Mouse (Mus musculus) olfactory bulb, adult 2 months (tissue): Measurements from ENCODE around the gene Fam240a. TPM values are rescaled to one million over a fixed set of nuclear protein-coding genes. Genes with fewer than 3 reads are reported as not detected.

Experiments
- H3K27ac ChIP-seq: fragments of 200-500 bp; 2 replicates; pipeline ENCODE4 v1.5.1; 2012; ENCODE audit warnings: low read depth, low read length; ENCODE audit not compliant: insufficient read depth
- H3K4me1 ChIP-seq: fragments of 200-500 bp; 2 replicates; pipeline ENCODE4 v1.6.1; 2012; ENCODE audit warnings: low read length; ENCODE audit not compliant: control insufficient read depth, insufficient read depth
- H3K4me3 ChIP-seq: fragments of 200-500 bp; 2 replicates; pipeline ENCODE4 v1.5.1; 2012; ENCODE audit warnings: mild to moderate bottlenecking, low read depth, low read length, moderate library complexity; ENCODE audit not compliant: insufficient read depth
- CTCF ChIP-seq: fragments of 200-500 bp; IDR thresholded peaks from 2 replicates; pipeline ENCODE4 v1.5.1; 2012; ENCODE audit warnings: low read depth, mild to moderate bottlenecking, low read length, moderate library complexity; ENCODE audit not compliant: insufficient read depth
- POLR2A ChIP-seq: fragments of 200-500 bp; IDR thresholded peaks from 2 replicates; pipeline ENCODE4 v1.6.1; 2012; ENCODE audit warnings: mild to moderate bottlenecking, low read depth, low read length, moderate library complexity; ENCODE audit not compliant: insufficient read depth
- WGBS: fragments of 180-500 bp; shearing (Covaris S2); methylation state at CpG from one replicate; pipeline ENCODE4 v1.1.7; 2018; 5-methylcytosine and 5-hydroxymethylcytosine counted together
- polyA plus RNA-seq: library from polyadenylated mRNA; stranded (reverse); fragments of >200 nt; gene quantifications from 2 replicates; pipeline ENCODE4 v1.2.4, GENCODE M21; 2012; ENCODE audit warnings: low replicate concordance; ENCODE audit not compliant: missing spikeins, insufficient read depth, insufficient read length

Fam240a gene
- not detected in 2 replicates for polyA plus RNA-seq

DNA sequence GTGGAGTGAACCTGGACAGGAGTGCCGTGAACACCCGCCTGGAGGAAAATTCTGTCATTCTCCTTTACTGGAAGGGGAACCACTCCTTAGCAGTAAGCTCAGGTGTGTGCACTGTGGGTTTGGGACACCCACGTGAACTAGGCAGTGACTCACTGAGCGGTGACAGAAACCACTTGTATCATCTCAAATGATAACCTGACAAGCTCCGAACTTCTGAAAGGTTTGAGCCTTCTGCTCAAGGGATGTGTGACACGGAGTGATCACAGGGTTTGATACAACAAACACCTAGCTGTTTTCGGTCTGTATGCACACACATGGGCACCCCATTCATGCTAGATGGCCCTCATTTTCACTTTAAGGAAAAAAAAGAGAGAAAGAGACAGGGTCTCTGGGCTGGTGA, at the start of gene Fam240a:
Gene Fam240a (minus strand): TSS at position 76 of the 400 bp plus-strand sequence.
- Histone ChIP-seq H3K4me1 (no peaks in the 10 kb centered on the region), H3K27ac (no peak within 1 kb of the TSS), H3K4me3 (no peak within 1 kb of the TSS)
- TF ChIP-seq CTCF (no peak), POLR2A (no peak)
- 95% methylated on average over 7 of the region's 7 CpGs for WGBS

DNA sequence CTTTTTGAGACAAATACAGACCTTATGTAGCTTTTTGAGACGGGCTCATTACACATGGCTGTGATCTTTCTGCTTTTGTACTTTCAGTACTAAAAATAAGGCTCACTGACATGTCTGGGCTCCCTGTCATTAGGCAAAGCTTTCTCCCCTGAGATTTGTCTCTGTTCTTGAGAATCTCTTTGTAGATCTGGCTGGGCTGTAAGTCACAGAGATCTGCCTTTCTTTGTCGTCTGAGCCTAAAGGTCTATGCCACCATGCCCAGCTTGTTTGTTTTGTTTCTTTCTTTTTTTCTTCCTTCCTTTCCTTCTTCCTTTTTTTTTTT, 49.2 kb upstream of the Fam240a start:
- TF ChIP-seq CTCF, result no peak
- TF ChIP-seq POLR2A, result no peak
- no peaks in the 10 kb centered on the region for H3K4me1 ChIP-seq
- H3K4me3 ChIP-seq, result no peak overlapping the region
- H3K27ac ChIP-seq, result no peak overlapping the region
- 50% methylated on average over 2 of the region's 2 CpGs for WGBS

DNA sequence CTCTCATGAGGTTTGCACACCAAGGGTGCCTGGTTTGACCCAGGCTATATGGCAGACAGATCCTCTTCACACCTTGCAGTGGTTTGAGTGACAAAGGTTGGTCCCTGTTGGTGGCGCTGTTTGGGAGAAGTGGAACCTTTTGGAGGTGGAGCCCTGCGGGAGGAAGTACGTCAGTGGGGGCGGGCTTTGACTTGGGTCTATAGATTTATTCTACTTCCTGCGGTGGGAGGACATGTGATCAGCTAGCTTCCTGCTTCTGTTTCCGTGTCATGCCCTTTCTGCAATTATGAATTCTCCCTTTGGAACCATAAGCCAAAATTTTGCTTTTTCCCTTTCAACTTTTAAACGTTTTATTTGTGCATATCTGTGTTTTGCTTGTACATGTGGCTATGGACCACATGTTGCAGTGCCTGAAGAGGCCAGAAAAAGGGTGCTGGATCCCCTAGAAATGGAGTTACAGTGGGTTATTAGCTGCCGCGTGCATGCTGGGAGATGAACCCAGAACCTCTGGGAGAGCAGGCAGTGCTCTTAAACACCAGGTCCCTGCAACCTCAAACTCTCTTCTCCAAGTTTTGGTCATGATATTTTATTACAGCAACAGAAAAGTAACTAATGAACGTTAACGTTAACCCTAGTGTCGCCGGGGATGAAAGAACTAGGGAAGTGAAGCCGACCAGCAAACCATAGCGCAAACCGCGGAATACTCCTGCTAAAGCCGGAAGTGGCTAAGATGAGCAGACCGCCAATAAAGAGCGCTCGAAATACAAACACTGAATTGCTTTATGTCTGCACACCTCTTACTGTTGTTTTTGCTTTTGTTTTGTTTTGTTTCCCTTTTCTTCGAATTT, 48.6 kb upstream of the Fam240a start:
- Histone ChIP-seq H3K27ac (no peak overlapping the region), H3K4me3 (no peak overlapping the region), H3K4me1 (no peaks in the 10 kb centered on the region)
- TF ChIP-seq POLR2A, result no peak
- 86% methylated on average over 22 of the region's 22 CpGs for WGBS

DNA sequence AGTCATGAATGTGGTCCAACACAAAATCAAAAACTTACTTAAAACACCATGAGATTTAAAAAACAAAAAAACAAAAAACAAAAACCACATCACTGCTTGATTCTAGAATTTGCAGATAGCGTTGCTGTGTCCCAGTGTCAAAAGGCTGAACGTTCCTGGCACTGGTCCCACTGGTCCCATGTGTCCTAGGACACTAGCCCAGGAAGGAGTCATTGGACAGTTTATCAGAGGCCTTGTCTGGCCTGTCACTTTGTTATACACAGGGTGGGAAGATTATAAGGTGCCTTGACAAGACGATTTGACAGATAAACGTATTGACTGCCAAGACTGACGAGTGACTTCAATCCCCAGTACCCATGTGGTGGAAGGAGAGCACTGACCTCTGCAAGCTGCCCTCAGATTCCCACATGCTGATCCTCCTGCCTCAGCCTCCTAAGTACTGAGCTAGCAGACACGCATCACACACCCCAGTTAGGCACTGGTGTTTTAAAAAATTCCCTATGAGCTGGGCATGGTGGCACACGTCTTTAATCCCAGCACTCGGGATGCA, 47.0 kb upstream of the Fam240a start:
- no peak overlapping the region for H3K4me3 ChIP-seq
- TF ChIP-seq CTCF (no peak), POLR2A (no peak)
- 88% methylated on average over 8 of the region's 8 CpGs for WGBS
- no peaks in the 10 kb centered on the region for H3K4me1 ChIP-seq
- H3K27ac ChIP-seq, result no peak overlapping the region

DNA sequence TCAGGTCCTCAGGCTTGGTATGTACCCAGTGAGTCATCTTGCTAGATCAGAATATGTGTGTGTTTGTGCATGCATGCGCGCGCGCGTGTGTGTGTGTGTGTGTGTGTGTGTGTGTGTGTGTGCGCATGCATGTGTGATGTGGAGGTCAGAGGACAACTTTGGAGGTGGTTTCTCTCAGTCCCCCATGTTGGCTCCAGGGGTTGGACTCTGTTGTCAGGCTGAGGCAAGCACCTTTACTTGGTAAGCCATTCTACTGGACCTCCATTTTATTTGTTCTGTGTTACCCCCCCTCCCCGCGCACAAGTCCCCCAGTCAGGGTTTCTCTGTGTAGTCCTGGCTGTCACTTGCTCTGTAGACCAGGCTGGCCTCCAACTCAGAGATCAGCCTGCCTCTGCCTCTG, 44.7 kb upstream of the Fam240a start:
- Histone ChIP-seq H3K27ac (no peak overlapping the region), H3K4me1 (no peaks in the 10 kb centered on the region), H3K4me3 (no peak overlapping the region)
- TF ChIP-seq POLR2A (no peak), CTCF (no peak)
- 96% methylated on average over 8 of the region's 8 CpGs for WGBS

DNA sequence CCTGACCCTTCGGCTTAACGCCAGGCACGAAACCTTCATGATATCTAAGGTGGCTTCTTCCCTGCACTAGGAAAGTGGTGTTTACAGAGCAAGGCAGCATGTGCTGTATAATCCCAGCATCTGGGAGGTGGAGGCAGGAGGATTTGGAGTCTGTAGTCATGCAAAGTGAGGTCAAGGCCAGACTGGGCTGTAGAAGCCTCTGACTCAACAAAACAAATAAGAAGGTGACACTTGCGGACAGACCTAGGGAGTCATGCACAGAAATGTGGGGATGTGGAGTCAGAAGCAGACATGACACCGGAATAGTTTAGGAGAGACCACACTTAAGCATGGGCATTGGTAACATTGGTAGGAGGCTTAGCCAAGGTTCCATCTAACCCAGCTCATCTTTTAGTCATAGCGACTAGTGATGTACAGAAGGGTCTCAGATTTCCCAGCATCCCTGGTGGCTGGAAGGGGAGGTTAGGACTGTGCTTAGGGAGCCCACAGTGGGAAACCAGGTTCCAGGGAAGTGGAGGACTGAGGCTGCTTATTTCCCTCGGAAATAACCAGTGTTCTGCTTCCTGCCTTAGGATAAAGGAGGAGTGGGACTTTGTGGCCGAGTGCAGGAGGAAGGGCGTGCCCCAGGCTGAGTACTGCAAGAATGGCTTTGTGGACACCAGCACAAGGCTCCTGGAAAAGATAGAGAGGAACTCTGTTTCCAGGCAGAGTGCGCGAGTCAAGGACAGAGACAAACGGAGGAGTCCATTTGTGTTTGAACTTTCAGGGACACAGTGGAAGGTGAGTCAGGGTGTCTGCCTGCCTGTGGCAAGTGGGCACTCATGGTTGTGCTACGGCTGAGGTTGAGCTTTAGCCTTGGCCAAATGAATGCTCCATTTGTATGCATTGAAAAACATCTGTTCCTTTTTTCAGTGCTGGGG, 43.8 kb upstream of the Fam240a start:
- TF ChIP-seq CTCF, result no peak
- TF ChIP-seq POLR2A, result no peak
- Histone ChIP-seq H3K4me1 (no peaks in the 10 kb centered on the region), H3K27ac (no peak overlapping the region), H3K4me3 (no peak overlapping the region)
- 88% methylated on average over 13 of the region's 13 CpGs for WGBS

DNA sequence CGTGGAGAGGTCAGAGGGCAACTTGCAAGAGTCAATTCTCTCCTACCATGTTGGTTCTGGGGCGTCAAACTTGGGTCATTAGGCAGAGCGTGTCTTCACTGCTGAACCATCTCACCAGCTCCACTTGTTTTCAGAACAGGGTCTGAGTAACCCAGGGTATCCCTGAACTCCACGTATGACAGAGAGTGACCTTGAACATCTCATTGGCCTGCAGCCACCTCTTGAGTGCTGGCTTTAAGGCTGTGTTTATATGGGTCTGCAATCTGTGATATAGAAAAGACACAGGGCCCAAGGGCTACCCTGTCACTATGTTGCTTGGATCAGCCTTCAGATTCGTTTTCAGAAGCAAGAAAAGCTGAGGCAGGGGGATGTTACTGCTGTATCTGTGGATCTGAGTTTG, 43.0 kb upstream of the Fam240a start:
- TF ChIP-seq POLR2A (no peak), CTCF (no peak)
- Histone ChIP-seq H3K4me3 (no peak overlapping the region), H3K27ac (no peak overlapping the region), H3K4me1 (no peaks in the 10 kb centered on the region)
- 86% methylated on average over 5 of the region's 5 CpGs for WGBS

DNA sequence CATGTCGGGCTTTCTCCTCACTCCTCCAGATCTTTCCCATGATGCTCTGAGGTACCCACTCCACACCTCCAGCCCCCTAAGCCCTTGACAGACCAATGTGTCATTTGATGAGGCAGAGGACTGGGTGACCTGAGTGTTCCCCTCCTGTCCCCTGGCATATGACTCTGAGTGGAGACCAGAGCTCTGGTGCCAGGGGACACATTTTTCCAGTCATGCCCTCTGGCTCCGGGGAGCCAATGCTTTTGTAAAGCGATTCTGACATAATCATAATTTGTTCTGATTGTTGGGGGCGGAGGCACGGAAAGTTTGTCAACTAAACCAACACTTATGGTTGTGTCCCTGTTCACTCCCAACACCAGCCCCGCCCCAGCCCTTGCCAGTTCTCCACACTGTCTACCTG, 39.3 kb upstream of the Fam240a start:
- TF ChIP-seq POLR2A (no peak), CTCF (no peak)
- H3K27ac ChIP-seq, result no peak overlapping the region
- WGBS, result 84% methylated on average over 6 of the region's 6 CpGs
- H3K4me1 ChIP-seq, result no peaks in the 10 kb centered on the region
- no peak overlapping the region for H3K4me3 ChIP-seq
